Mouse (Mus musculus): ENCODE results near the gene Arxes2.
A peak's percentile ranks its signal among the peaks of the same experiment; 100 is the strongest.

The Arxes2 gene

DNA sequence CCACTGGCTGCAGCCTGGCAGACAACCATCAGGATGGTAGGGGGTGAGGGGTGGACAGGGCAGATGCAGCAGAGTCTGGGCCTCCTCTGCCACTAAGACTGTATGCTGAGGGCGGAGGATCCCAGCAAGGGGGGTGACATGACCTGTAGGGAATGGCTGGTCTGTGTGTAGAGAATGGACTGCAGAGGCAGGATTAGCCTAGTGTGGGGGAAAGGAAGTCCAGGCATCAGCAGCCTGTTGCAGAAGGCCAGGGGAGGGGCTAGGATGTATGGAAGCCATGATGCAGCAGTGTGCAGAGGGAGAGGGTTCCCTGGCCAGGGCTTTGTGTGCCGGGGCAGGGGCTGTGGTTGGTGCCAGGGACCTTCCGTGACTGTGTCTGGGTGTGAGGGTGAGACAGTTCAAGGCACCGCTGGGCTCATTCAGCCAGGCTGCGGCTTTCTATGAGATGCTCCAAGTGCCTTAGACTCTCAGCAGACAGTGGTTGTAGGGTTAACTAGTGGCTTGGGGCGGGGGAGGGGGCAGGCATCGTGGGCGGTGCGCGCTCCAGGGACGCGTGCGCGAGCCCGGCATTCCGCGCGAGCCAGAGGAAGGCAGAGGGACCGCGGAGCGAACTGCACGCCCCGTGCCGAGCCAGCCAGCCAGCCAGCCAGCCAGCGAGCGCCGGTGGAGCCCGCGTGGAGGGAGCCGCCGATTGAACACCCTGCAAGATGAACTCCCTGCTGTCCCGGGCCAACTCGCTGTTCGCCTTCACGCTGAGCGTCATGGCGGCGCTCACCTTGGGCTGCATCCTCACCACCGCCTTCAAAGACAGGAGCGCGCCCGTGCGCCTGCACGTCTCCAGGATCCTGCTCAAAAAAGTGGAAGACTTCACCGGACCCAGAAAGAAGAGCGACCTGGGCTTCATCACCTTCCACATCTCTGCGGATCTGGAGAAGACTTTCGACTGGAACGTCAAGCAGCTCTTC, 39.5 kb downstream of the Arxes2 start, which contains the start of gene Arxes1:
Gene Arxes1 (plus strand): TSS at position 569 of the 965 bp plus-strand sequence.
- peak; percentile 10 for DNase-seq (ENCODE audit: low spot score)

DNA sequence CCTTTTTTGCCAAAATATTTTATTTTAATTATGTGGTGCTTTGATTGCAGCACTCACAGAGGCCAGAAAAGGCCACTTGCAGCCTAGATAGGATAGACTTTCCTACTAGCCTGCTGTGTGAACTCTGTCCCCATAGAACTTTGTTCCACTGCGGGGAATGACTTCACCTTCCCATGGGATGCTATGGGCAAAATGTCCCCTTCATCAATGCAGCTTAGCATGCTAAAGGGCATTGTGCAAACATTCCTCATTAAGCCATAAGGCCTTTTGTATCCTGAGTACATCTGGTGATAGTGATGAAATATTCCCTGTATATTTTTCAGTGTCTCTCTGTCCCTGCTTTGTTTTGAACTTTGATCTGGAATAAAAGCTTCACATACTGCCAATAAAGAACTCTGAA, 50.1 kb downstream of the Arxes2 start:
- no peak for DNase-seq (ENCODE audit: low spot score)
